Mouse (Mus musculus): ENCODE data around the gene Prkca. TPM values are rescaled to one million over a fixed set of nuclear protein-coding genes. Genes with fewer than 3 reads are reported as not detected.

Prkca gene
- 4.6 TPM for polyA plus RNA-seq (2014; fragmentation: Illumina TruSeq; extraction: RNeasy Lipid Tissue Mini Kit (QIAGEN cat#74804); ENCODE audit: low read depth, low replicate concordance)

GRCm38 (mm10) chr11:108343789-108344462 lies at the start of gene Prkca:
TSS of gene Prkca (minus strand) at chr11:108343928.

GRCm38 (mm10) chr11:108342781-108343768 lies 653 bp downstream of the Prkca start, which contains the start of gene Apoh:
TSS of gene Apoh (plus strand) at chr11:108343354.

GRCm38 (mm10) chr11:107914634-107915226 lies 429.0 kb downstream of the Prkca start, which contains the start of gene Cacng5:
TSS of gene Cacng5 (minus strand) at chr11:107915055.

Other genes starting within 250 kb of the Prkca start
- 59.8 TPM for gene Apoh, start 574 bp downstream of the Prkca start, polyA plus RNA-seq (2014; fragmentation: Illumina TruSeq; extraction: RNeasy Lipid Tissue Mini Kit (QIAGEN cat#74804); ENCODE audit: low read depth, low replicate concordance)
- 528 TPM for gene Cep112, start 81.3 kb upstream of the Prkca start, polyA plus RNA-seq (2014; fragmentation: Illumina TruSeq; extraction: RNeasy Lipid Tissue Mini Kit (QIAGEN cat#74804); ENCODE audit: low read depth, low replicate concordance)

All from testis, adult 10 weeks (tissue).